Mouse (Mus musculus) brain, adult 2 months (tissue): ENCODE measurements around the gene Hells.

Experiments used
- DNase-seq: peaks from one replicate; pipeline ENCODE4 v3.0.0; 2011; ENCODE audit warnings: low read depth, low spot score

Hells gene

GRCm38 (mm10) chr19:38930788-38931565 is at the start of gene Hells:
Gene Hells, plus strand, starts transcription at chr19:38930915.
- DNase-seq, result peak; percentile 92

- peak; percentile 61 for DNase-seq
Measured at GRCm38 (mm10) chr19:38901146-38902135, 29.3 kb upstream of the Hells start.

GRCm38 (mm10) chr19:38902501-38902900 is 28.2 kb upstream of the Hells start:
- DNase-seq, result no peak

GRCm38 (mm10) chr19:38913786-38914185 is 16.9 kb upstream of the Hells start:
- DNase-seq, result peak; percentile 32

GRCm38 (mm10) chr19:38914926-38915325 is 15.8 kb upstream of the Hells start:
- DNase-seq, result no peak

- peak; percentile 57 for DNase-seq
Measured at GRCm38 (mm10) chr19:38915677-38916076, 15.0 kb upstream of the Hells start.

GRCm38 (mm10) chr19:38928481-38929158 is 2.1 kb upstream of the Hells start:
- no peak for DNase-seq

GRCm38 (mm10) chr19:38929471-38930251 is 1.1 kb upstream of the Hells start:
- peak; percentile 71 for DNase-seq

- DNase-seq, result peak; percentile 24
Measured at GRCm38 (mm10) chr19:38930252-38930787, 395 bp upstream of the Hells start.

- DNase-seq, result no peak
Measured at GRCm38 (mm10) chr19:38931566-38931890, 813 bp downstream of the Hells start.

GRCm38 (mm10) chr19:38944590-38945307 is 14.0 kb downstream of the Hells start:
- no peak for DNase-seq

GRCm38 (mm10) chr19:38970741-38971140 is 40.0 kb downstream of the Hells start:
- DNase-seq, result peak; percentile 12

GRCm38 (mm10) chr19:38972581-38972980 is 41.9 kb downstream of the Hells start:
- no peak for DNase-seq

- DNase-seq, result peak; percentile 55
Measured at GRCm38 (mm10) chr19:38973666-38974065, 43.0 kb downstream of the Hells start.

- no peak for DNase-seq
Measured at GRCm38 (mm10) chr19:38976269-38976668, 45.6 kb downstream of the Hells start.

- DNase-seq, result peak; percentile 74
Measured at GRCm38 (mm10) chr19:38981966-38982365, 51.3 kb downstream of the Hells start.

- no peak for DNase-seq
Measured at GRCm38 (mm10) chr19:38998248-38998647, 67.5 kb downstream of the Hells start.

- no peak for DNase-seq
Measured at GRCm38 (mm10) chr19:38998676-38999075, 68.0 kb downstream of the Hells start.

GRCm38 (mm10) chr19:39005132-39005531 is 74.4 kb downstream of the Hells start:
- no peak for DNase-seq

- no peak for DNase-seq
Measured at GRCm38 (mm10) chr19:39006715-39007114, 76.0 kb downstream of the Hells start, which contains the start of gene Cyp2c55. Gene Cyp2c55, plus strand, starts transcription at chr19:39007019.
